Mouse (Mus musculus): ENCODE measurements at regions not wholly inside any gene's neighbourhood (a gene's known extent, or its start where the extent isn't known, plus 50 kb on each side); places are given as distances from the start of the nearest gene placed in this dataset.

DNA sequence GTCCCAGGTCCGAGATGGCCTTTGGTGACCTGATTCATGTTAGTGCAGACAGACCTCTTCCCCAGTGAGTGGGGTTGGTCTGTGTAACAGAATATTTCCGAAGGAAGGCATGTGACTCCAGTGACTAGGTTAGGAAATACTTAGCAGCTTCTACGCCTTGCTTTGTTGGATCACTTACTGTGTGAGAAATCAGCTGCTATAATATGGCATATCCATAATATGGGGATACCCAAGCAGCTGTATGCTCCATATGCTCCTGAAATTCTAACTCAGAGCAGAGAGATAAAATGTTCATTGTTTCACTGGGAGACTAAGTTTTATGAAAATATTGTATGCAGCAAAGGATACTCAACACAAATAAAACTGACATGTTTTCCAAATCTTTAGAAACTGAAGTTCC lies 318.1 kb upstream of the Klf3 start:
- Histone ChIP-seq H3K4me3 (replicated peaks in 1 of 3; ENCODE audit: low read depth in 2 of 3, low read length in 2 of 3, poor library complexity in 1 of 3) (no peak overlapping the region), H3K9ac (ENCODE audit: insufficient read depth, low read depth) (no peak overlapping the region), H3K27me3 (replicated peaks) (peaks cover 5% of the 10 kb centered on the region), H3K79me2 (replicated peaks; ENCODE audit: control insufficient read depth, extremely low read depth, insufficient read depth, poor library complexity, severe bottlenecking) (no peaks in the 10 kb centered on the region), H3K9me3 (replicated peaks; ENCODE audit: low read length) (no peaks in the 10 kb centered on the region), H3K36me3 (replicated peaks in 1 of 2; ENCODE audit: control insufficient read depth in 1 of 2, insufficient read depth in 1 of 2, low read length in 1 of 2) (no peaks in the 10 kb centered on the region), H3K27ac (ENCODE audit: insufficient read depth, low read depth) (no peak overlapping the region), H3K4me2 (ENCODE audit: insufficient read depth, low read depth, poor library complexity, severe bottlenecking) (no peak overlapping the region), H3K4me1 (ENCODE audit: control insufficient read depth in 1 of 2, insufficient read depth in 2 of 2) (peaks cover 8 to 23% of the 10 kb centered on the region in 2 experiments; a peak in 3 of 4 replicates)
- dilution Hi-C loops (cut with MboI; ENCODE audit: extremely low pct_ligation_motif_present, extremely low pct_unique_long_range_greater_than_20kb, low sequenced_read_pairs): no loop called here
- in situ Hi-C loops (cut with MboI; ENCODE audit: low pct_ligation_motif_present, low pct_unique_long_range_greater_than_20kb, low sequenced_read_pairs): no loop called here
- DNase-seq (ENCODE audit: extremely low read depth): no peak
- TF ChIP-seq JUND (conservative IDR thresholded peaks at IDR 0.05; ENCODE audit: low read depth, low read length): no peak
- no peak for TF ChIP-seq UBTF (IDR thresholded peaks at IDR 0.05; ENCODE audit: low read depth, low read length)
- no peak for TF ChIP-seq GABPA (IDR thresholded peaks at IDR 0.05; ENCODE audit: insufficient replicate concordance, low read depth, low read length)
- TF ChIP-seq POLR2A (IDR thresholded peaks at IDR 0.05; ENCODE audit: low read depth, low read length): no peak
- no peak for TF ChIP-seq MYC (IDR thresholded peaks at IDR 0.05; ENCODE audit: low read depth, low read length)
- TF ChIP-seq MEF2A (IDR thresholded peaks at IDR 0.05; ENCODE audit: borderline replicate concordance, low read depth, low read length): no peak

- Histone ChIP-seq H3K4me2 (ENCODE audit: insufficient read depth, low read depth, poor library complexity, severe bottlenecking) (no peak overlapping the region), H3K36me3 (replicated peaks in 1 of 2; ENCODE audit: control insufficient read depth in 1 of 2, insufficient read depth in 1 of 2, low read length in 1 of 2) (no peaks in the 10 kb centered on the region), H3K27me3 (replicated peaks) (peaks cover 5% of the 10 kb centered on the region), H3K27ac (ENCODE audit: insufficient read depth, low read depth) (no peak overlapping the region), H3K9ac (ENCODE audit: insufficient read depth, low read depth) (no peak overlapping the region), H3K4me3 (replicated peaks in 1 of 3; ENCODE audit: low read depth in 2 of 3, low read length in 2 of 3, poor library complexity in 1 of 3) (no peak overlapping the region), H3K9me3 (replicated peaks; ENCODE audit: low read length) (no peaks in the 10 kb centered on the region), H3K79me2 (replicated peaks; ENCODE audit: control insufficient read depth, extremely low read depth, insufficient read depth, poor library complexity, severe bottlenecking) (no peaks in the 10 kb centered on the region), H3K4me1 (ENCODE audit: control insufficient read depth in 1 of 2, insufficient read depth in 2 of 2) (peaks cover 8 to 26% of the 10 kb centered on the region in 2 experiments; a peak in 3 of 4 replicates)
- in situ Hi-C loops (cut with MboI; ENCODE audit: low pct_ligation_motif_present, low pct_unique_long_range_greater_than_20kb, low sequenced_read_pairs) (no loop called here), dilution Hi-C loops (cut with MboI; ENCODE audit: extremely low pct_ligation_motif_present, extremely low pct_unique_long_range_greater_than_20kb, low sequenced_read_pairs) (no loop called here)
- no peak for DNase-seq (ENCODE audit: extremely low read depth)
- no peak for TF ChIP-seq ELF1 (IDR thresholded peaks at IDR 0.05; ENCODE audit: low read depth, low read length)
- no peak for TF ChIP-seq MAZ (IDR thresholded peaks at IDR 0.05; ENCODE audit: low read depth, low read length)
- TF ChIP-seq RCOR1 (conservative IDR thresholded peaks at IDR 0.05; ENCODE audit: low read depth, low read length): no peak
- no peak for TF ChIP-seq POLR2A (IDR thresholded peaks at IDR 0.05; ENCODE audit: low read depth, low read length)
- TF ChIP-seq SIN3A (IDR thresholded peaks at IDR 0.05; ENCODE audit: low read length): no peak
- no peak for TF ChIP-seq RAD21 (IDR thresholded peaks at IDR 0.05; ENCODE audit: low read depth, low read length)
- no peak for TF ChIP-seq MXI1 (IDR thresholded peaks at IDR 0.05; ENCODE audit: low read depth, low read length)
- TF ChIP-seq ZC3H11A (IDR thresholded peaks at IDR 0.05; ENCODE audit: low read depth, low read length): no peak
Measured at GRCm38 (mm10) chr5:64485856-64486255, 317.3 kb upstream of the Klf3 start.

DNA sequence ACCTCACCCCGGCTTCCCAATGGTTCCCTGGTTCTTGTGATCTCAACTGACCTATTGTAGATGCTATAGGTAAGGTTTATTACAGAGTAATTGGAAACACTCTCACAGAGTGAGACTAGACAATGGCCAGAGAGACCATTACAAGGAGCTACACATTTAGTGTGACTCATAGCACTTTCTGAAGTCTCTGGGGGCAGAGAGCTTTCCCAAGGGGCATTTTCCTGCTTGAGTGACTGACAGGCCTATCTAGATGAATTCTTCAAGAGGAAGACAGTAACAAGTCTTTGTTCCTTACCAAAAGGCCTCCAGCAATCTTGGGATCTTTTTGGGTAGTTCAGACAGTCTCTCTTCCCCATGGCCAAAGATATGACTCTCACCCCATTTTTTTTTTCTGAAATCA lies 316.4 kb upstream of the Klf3 start:
- H3K4me2 ChIP-seq (ENCODE audit: insufficient read depth, low read depth, poor library complexity, severe bottlenecking): no peak overlapping the region; the same call in 1 of the 2 replicates
- no peaks in the 10 kb centered on the region for H3K36me3 ChIP-seq (replicated peaks in 1 of 2; ENCODE audit: control insufficient read depth in 1 of 2, insufficient read depth in 1 of 2, low read length in 1 of 2)
- H3K4me3 ChIP-seq (replicated peaks in 1 of 3; ENCODE audit: low read depth in 2 of 3, low read length in 2 of 3, poor library complexity in 1 of 3): no peak overlapping the region
- DNase-seq (ENCODE audit: extremely low read depth): peak; percentile 63
- H3K9ac ChIP-seq (ENCODE audit: insufficient read depth, low read depth): no peak overlapping the region
- peaks cover 5% of the 10 kb centered on the region for H3K27me3 ChIP-seq (replicated peaks)
- H3K9me3 ChIP-seq (replicated peaks; ENCODE audit: low read length): no peaks in the 10 kb centered on the region
- H3K79me2 ChIP-seq (replicated peaks; ENCODE audit: control insufficient read depth, extremely low read depth, insufficient read depth, poor library complexity, severe bottlenecking): no peaks in the 10 kb centered on the region
- in situ Hi-C loops (cut with MboI; ENCODE audit: low pct_ligation_motif_present, low pct_unique_long_range_greater_than_20kb, low sequenced_read_pairs) (no loop called here), dilution Hi-C loops (cut with MboI; ENCODE audit: extremely low pct_ligation_motif_present, extremely low pct_unique_long_range_greater_than_20kb, low sequenced_read_pairs) (no loop called here)
- TF ChIP-seq USF2 (conservative IDR thresholded peaks at IDR 0.05; ENCODE audit: low read depth, low read length): no peak
- TF ChIP-seq ETS1 (conservative IDR thresholded peaks at IDR 0.05; ENCODE audit: low read depth, low read length): 0 out of 2 replicates have a peak, but pooled peaks have one; percentile 16
- 0 out of 2 replicates have a peak, but pooled peaks have one; percentile 23 for TF ChIP-seq KAT2A (IDR thresholded peaks at IDR 0.05; ENCODE audit: insufficient replicate concordance, low read length)
- peak; percentile 20; the same call in 1 of the 2 replicates for TF ChIP-seq BHLHE40 (IDR thresholded peaks at IDR 0.05; ENCODE audit: low read depth, low read length)
- no peak for TF ChIP-seq JUN (IDR thresholded peaks at IDR 0.05; ENCODE audit: insufficient read depth, low read depth, low read length)
- TF ChIP-seq MAZ (IDR thresholded peaks at IDR 0.05; ENCODE audit: low read depth, low read length): no peak
- TF ChIP-seq USF1 (IDR thresholded peaks at IDR 0.05; ENCODE audit: low read depth, low read length): no peak
- no peak for TF ChIP-seq MEF2A (IDR thresholded peaks at IDR 0.05; ENCODE audit: borderline replicate concordance, low read depth, low read length)
- no peak for TF ChIP-seq GABPA (IDR thresholded peaks at IDR 0.05; ENCODE audit: insufficient replicate concordance, low read depth, low read length)
- no peak for TF ChIP-seq CHD1 (IDR thresholded peaks at IDR 0.05; ENCODE audit: low read depth, low read length)
- H3K27ac ChIP-seq (ENCODE audit: insufficient read depth, low read depth): no peak overlapping the region
- H3K4me1 ChIP-seq (ENCODE audit: control insufficient read depth in 1 of 2, insufficient read depth in 2 of 2): peaks cover 8 to 26% of the 10 kb centered on the region in 2 experiments; a peak in 3 of 4 replicates

Data from CH12.LX (cell line).